Mouse (Mus musculus) hindbrain, embryonic 15.5 days (tissue): ENCODE measurements around the gene Fkbp3. TPM values are rescaled to one million over a fixed set of nuclear protein-coding genes. Genes with fewer than 3 reads are reported as not detected.

Experiments
- ATAC-seq: fragments of 200-750 bp; cut with Nextera tagmentation; 2 replicates; pipeline ENCODE4 v1.8.0; 2017; ENCODE audit warnings: low read depth, moderate number of reproducible peaks, moderate TSS enrichment; ENCODE audit not compliant: low FRiP score
- H3K27ac ChIP-seq: fragments of 300-500 bp; sonication (generic); replicated peaks from 2 replicates; pipeline ENCODE4 v1.5.1; 2015; ENCODE audit warnings: mild to moderate bottlenecking, inconsistent platforms
- H3K27me3 ChIP-seq: fragments of 300-500 bp; sonication (generic); 2 replicates; pipeline ENCODE4 v1.6.1; 2015; ENCODE audit warnings: control low read depth, inconsistent platforms
- H3K36me3 ChIP-seq: fragments of 300-500 bp; sonication (generic); 2 replicates; pipeline ENCODE4 v1.6.1; 2015; ENCODE audit warnings: control low read depth, inconsistent platforms
- H3K4me1 ChIP-seq: fragments of 300-500 bp; sonication (generic); replicated peaks from 2 replicates; pipeline ENCODE4 v1.6.1; 2015; ENCODE audit warnings: control low read depth, inconsistent platforms
- H3K4me2 ChIP-seq: fragments of 300-500 bp; sonication (generic); 2 replicates; pipeline ENCODE4 v1.6.1; 2015; ENCODE audit warnings: moderate library complexity, mild to moderate bottlenecking, inconsistent platforms
- H3K4me3 ChIP-seq: fragments of 300-500 bp; sonication (generic); 2 replicates; pipeline ENCODE4 v1.5.1; 2015; ENCODE audit warnings: mild to moderate bottlenecking, inconsistent platforms
- H3K9ac ChIP-seq: fragments of 300-500 bp; sonication (generic); 2 replicates; pipeline ENCODE4 v1.6.1; 2015; ENCODE audit warnings: inconsistent platforms
- H3K9me3 ChIP-seq: fragments of 300-500 bp; sonication (generic); 2 replicates; pipeline ENCODE4 v1.6.1; 2016; ENCODE audit warnings: control low read depth, inconsistent platforms
- WGBS: fragments of 180-500 bp; shearing (Covaris S2); methylation state at CpG from one replicate; pipeline ENCODE4 v1.1.7; 2015; 5-methylcytosine and 5-hydroxymethylcytosine counted together
- polyA plus RNA-seq: library from polyadenylated mRNA; unstranded; fragments of >200 nt; fragmentation: Nextera tagmentation; extraction: Ambion mirVana; gene quantifications from 2 replicates; pipeline ENCODE4 v1.2.1, GENCODE M21; 2015

Gene Fkbp3
- polyA plus RNA-seq, 1 experiment from 2014 or later, result 397 TPM

DNA sequence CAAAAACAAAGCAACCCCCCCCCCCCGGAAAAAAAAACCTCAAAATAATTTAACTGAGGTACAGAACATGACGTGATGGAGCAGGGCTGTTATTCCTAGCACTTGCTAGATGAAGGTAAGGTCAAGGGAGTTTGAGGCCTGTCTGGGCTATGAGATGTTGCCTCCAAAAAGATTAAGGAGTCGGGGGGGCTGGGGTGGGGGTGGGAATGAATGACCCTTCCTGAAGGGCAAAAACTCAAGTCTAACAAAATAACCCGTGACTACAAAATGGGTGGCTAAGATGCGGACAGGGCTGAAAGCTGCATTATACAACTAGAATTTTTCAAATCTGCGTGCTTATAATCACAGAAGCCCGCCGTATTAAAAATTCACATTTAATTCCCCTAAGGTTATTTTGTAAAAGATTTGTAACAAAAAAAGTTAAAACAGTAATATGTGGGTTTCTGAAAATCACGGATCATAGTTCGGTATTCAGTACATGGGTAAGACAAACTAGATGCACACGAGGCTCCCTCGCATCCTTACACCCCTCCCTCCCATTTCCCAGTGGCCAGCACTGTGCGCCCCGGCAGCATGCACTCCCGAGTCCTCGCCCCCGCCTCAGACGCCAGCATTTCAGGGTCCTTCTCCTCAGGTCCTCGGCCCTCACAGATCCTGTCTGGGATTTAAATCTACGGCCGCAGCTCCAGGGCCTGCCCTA lies 746 bp downstream of the Fkbp3 start:
- peak overlapping the region; percentile 98 for H3K27ac ChIP-seq
- peak; percentile 55 for ATAC-seq
- peak overlapping the region; percentile 92 for H3K4me3 ChIP-seq
- no peaks in the 10 kb centered on the region for H3K27me3 ChIP-seq
- H3K36me3 ChIP-seq, result peaks cover 11% of the 10 kb centered on the region
- peak overlapping the region; percentile 90 for H3K9ac ChIP-seq
- H3K4me1 ChIP-seq, result peaks cover 34% of the 10 kb centered on the region
- peak overlapping the region; percentile 88 for H3K4me2 ChIP-seq
- 4% methylated on average over 21 of the region's 21 CpGs for WGBS
- H3K9me3 ChIP-seq, result no peaks in the 10 kb centered on the region

DNA sequence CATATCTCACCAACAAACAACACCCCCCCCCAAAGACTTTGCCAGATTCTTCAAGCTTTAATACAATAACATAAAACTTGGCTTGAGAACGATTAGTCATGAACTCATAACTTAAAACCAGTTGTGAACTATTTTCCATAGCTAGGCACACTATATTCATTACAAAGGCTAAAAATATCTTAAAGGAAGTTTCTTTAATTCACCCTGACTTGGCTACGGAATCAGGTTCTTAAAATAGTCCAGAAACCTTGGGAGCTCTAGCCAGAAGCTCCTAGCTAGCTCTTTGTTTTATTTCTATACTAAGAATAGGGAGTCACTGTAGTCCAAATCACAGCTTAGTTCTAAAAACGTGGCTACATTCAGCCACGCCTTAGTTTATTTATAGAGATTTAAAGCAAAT lies 5.4 kb downstream of the Fkbp3 start:
- WGBS, result 89% methylated on average over 4 of the region's 4 CpGs
- no peaks in the 10 kb centered on the region for H3K27me3 ChIP-seq
- H3K27ac ChIP-seq, result no peak overlapping the region
- peaks cover 6% of the 10 kb centered on the region for H3K4me1 ChIP-seq
- ATAC-seq, result no peak
- H3K9ac ChIP-seq, result no peak overlapping the region
- peaks cover 36% of the 10 kb centered on the region for H3K36me3 ChIP-seq
- no peaks in the 10 kb centered on the region for H3K9me3 ChIP-seq
- H3K4me2 ChIP-seq, result no peak overlapping the region
- no peak overlapping the region for H3K4me3 ChIP-seq

DNA sequence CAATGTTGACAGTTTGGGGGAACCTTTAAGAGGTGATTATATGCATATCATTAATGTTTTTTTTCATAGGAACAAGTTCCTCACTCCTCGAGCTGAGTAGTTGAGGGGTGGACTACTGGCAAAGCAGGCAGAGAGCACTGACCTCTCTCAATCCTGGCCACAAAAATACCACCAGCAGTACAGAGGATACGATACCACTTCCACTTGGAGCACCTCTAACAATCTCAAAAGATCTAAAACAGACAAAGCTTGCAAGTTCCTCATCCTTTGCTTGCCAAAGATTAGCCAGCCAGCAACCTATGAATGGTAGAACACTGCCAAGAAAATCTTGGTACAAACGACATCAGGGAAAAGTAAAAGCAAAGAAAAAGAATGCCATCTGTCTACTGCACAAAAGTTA lies 7.6 kb downstream of the Fkbp3 start:
- H3K4me3 ChIP-seq, result no peak overlapping the region
- no peak overlapping the region for H3K27ac ChIP-seq
- no peaks in the 10 kb centered on the region for H3K27me3 ChIP-seq
- 73% methylated on average over 3 of the region's 3 CpGs for WGBS
- H3K9ac ChIP-seq, result no peak overlapping the region
- no peaks in the 10 kb centered on the region for H3K4me1 ChIP-seq
- H3K4me2 ChIP-seq, result no peak overlapping the region
- peaks cover 49% of the 10 kb centered on the region for H3K36me3 ChIP-seq
- no peak for ATAC-seq
- no peaks in the 10 kb centered on the region for H3K9me3 ChIP-seq

DNA sequence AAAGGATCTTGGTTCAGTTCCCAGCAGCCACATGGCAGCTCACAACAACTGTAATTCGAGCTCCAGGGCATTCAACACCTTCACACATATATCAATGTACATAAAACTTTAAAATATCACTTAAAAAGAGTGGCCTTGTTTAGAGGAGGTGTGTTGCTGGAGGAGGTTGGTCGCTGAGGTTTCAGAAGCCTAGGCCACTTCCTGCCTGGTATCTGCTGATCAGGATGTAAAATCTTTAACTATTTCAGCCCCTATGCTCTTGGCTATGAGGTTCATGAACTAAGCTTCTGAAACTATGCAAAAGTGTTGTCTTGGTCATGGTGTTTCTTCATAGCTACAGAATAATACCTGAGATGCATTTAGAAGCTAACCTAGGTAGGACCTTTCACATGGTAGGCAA lies 8.6 kb downstream of the Fkbp3 start:
- Histone ChIP-seq H3K9me3 (no peaks in the 10 kb centered on the region), H3K27me3 (no peaks in the 10 kb centered on the region), H3K36me3 (peaks cover 57% of the 10 kb centered on the region), H3K4me1 (no peaks in the 10 kb centered on the region), H3K4me3 (no peak overlapping the region), H3K27ac (no peak overlapping the region), H3K4me2 (no peak overlapping the region), H3K9ac (no peak overlapping the region)
- 83% methylated on average over 2 of the region's 2 CpGs for WGBS
- no peak for ATAC-seq

DNA sequence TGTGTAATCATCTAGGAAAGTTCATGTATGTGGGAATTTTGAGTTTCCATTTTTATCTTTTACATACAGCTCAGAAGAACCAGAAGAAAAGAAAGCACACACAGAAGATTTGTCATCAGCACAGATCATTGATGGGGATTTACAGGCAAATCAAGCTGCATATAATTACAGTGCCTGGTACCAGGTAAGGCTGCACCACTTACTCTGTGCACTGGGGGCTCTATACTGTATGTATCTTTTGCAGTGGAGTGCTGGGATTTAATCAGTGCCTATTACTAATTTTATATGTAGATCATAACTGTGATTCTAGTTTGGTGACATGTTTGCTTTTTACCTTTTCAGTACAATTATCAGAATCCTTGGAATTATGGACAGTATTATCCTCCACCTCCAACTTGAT lies 12.7 kb downstream of the Fkbp3 start:
- no peak for ATAC-seq
- H3K9ac ChIP-seq, result no peak overlapping the region
- no peak overlapping the region for H3K4me2 ChIP-seq
- no peaks in the 10 kb centered on the region for H3K27me3 ChIP-seq
- no peak overlapping the region for H3K4me3 ChIP-seq
- H3K27ac ChIP-seq, result no peak overlapping the region
- H3K9me3 ChIP-seq, result no peaks in the 10 kb centered on the region
- H3K4me1 ChIP-seq, result no peaks in the 10 kb centered on the region
- H3K36me3 ChIP-seq, result peaks cover 64% of the 10 kb centered on the region

DNA sequence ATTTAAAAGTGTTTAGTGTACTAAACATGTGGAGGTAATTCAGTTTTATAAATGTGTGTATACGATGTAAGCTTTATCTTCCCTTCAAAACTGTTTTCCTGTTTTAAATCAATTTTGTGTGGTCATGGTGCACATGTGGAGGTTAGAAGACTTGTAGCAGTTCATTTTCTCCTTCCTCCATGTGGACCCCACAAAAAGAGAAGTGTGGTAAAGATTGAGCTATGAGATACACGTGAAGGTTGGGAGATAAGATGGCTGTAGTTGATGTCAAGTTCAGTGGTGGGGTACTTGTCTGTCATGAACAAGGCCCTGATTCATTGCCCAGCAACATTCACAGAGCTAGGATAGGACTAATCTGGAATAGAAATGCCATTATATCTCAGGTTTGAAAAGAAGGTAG lies 15.6 kb downstream of the Fkbp3 start:
- Histone ChIP-seq H3K9ac (no peak overlapping the region), H3K4me1 (no peaks in the 10 kb centered on the region), H3K4me3 (no peak overlapping the region), H3K27me3 (no peaks in the 10 kb centered on the region), H3K27ac (no peak overlapping the region), H3K36me3 (peaks cover 59% of the 10 kb centered on the region), H3K4me2 (no peak overlapping the region), H3K9me3 (no peaks in the 10 kb centered on the region)
- WGBS, result 91% methylated on average over 2 of the region's 2 CpGs
- no peak for ATAC-seq

DNA sequence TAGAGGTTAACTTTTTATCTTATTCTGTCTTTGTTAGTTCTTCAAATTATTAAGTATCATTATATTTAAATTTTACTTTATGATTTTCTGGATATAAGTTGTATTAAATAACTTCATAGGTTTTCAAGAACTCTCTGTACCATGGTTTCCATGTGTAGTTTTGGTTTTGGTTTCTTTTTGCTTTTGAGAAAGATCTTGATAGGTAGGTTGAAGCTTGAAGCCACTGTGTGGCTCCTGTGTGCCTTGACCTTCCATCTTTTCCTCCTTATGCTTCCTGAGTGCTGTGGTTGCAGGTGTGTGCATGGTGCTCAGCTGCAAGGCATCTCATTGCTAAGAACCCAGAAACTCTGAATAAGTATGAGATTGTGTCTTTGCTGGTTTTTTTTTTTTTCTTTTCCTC lies 25.0 kb downstream of the Fkbp3 start:
- Histone ChIP-seq H3K9ac (no peak overlapping the region), H3K4me1 (no peaks in the 10 kb centered on the region), H3K4me2 (no peak overlapping the region), H3K27ac (no peak overlapping the region), H3K36me3 (peaks cover 27% of the 10 kb centered on the region), H3K27me3 (no peaks in the 10 kb centered on the region), H3K4me3 (no peak overlapping the region), H3K9me3 (no peaks in the 10 kb centered on the region)
- no peak for ATAC-seq

DNA sequence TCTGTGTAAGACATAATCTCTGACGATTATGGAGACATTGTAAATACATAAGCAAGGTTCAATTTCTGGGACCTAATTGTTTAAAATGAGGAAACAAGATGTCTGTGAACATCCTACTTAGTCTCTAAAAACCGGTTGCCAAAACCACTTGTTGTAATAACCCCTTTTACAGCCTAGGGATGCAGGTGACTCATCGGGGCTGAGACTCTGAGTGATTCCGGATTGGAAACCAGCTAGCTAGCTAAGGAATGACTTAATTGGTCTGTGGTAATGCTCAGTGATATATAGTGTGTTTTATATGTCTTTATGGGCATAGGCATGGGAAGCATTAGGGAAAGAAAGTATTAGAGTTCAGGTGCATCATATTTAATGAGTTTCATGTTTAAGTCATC lies 36.3 kb downstream of the Fkbp3 start:
- no peak for ATAC-seq
- 54% methylated on average over 4 of the region's 4 CpGs for WGBS
- Histone ChIP-seq H3K4me1 (peaks cover 25% of the 10 kb centered on the region), H3K27me3 (no peaks in the 10 kb centered on the region), H3K4me2 (peak overlapping the region; percentile 67), H3K4me3 (peak overlapping the region; percentile 95), H3K9ac (peak overlapping the region; percentile 88), H3K27ac (no peak overlapping the region), H3K9me3 (no peaks in the 10 kb centered on the region), H3K36me3 (peaks cover 3% of the 10 kb centered on the region; the same call in 1 of the 2 replicates)

DNA sequence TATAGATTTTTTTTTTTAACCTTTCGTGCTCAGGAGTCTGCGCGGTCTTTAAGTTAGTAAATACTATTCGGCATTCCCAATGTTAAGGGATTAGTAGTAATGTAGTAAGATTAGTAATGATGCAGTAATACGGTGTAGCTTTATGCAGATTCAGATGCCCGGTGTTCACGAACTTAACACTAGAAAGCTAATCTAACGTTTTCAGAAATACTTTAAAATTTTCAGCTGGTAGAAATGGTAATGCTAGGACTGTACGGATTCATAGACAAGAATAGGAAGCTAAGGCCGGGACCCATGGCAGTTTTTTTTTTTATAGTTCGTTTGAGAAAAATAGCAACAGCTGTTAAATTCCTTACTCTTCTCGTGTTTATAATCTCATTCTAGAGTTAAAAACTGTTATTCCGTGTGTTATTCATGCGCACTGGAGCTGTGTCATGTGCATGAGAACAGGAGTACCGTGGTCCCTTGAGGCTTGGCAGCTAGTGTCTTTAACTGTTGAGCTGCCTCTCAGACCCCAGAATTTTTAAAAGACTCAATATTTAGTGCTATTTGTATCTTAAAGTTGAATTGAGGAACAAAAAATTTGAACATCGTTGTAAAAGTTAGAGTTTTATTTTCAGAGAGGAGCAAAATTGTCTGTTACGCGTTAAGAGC lies 36.8 kb downstream of the Fkbp3 start:
- peak overlapping the region; percentile 95 for H3K4me3 ChIP-seq
- no peaks in the 10 kb centered on the region for H3K27me3 ChIP-seq

DNA sequence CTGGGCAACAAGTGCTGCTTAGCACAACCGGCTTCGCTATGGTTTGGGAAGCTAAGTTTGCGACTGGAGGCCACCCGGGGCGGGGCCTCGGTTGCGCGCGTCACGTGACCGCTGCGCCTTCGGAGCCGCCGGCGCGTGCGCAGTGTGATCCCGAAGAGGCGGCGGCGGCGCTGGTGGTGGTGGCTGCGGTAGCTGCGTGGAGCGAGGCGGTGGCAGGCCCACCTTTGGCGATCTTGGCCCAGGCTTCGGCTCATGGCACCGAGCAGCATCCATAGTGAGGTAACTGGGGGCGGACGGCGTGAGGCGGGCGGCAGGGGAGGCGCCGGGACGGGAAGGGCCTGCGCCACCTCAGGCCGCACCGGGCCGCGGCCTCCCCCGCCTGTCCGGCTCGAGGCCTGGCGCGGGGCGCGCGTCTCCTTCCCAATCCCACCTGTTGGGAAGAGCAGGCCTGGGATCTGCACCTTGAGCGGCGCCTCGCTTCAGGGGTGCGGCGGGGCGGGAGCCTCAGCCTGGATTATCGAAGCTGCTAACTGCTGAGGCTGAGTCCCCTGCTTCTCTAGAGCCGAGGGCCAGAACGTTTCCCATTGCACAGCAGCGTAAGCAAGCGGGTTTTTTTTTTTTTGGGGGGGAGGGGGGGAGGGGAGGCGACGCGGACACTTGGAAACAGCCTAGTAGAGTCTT lies 37.5 kb downstream of the Fkbp3 start, which contains the start of gene Prpf39:
Gene Prpf39 (plus strand): TSS at position 144 of the 681 bp plus-strand sequence.
- WGBS, result under 1% methylated on average over 65 of the region's 65 CpGs
- peak within 1 kb of the TSS; percentile 95 for H3K4me3 ChIP-seq
- no peaks in the 10 kb centered on the region for H3K36me3 ChIP-seq
- H3K4me2 ChIP-seq, result peak within 1 kb of the TSS; percentile 67
- peak; percentile 95 for ATAC-seq
- H3K9ac ChIP-seq, result peak within 1 kb of the TSS; percentile 88
- no peaks in the 10 kb centered on the region for H3K9me3 ChIP-seq
- H3K27ac ChIP-seq, result peak within 1 kb of the TSS; percentile 88
- peaks cover 25% of the 10 kb centered on the region for H3K4me1 ChIP-seq
- H3K27me3 ChIP-seq, result no peaks in the 10 kb centered on the region

More for the DNA sequence above, 36.8 kb downstream of the Fkbp3 start:
- H3K4me1 ChIP-seq, result peaks cover 25% of the 10 kb centered on the region
- 17% methylated on average over 18 of the region's 18 CpGs for WGBS
- no peaks in the 10 kb centered on the region for H3K9me3 ChIP-seq
- H3K4me2 ChIP-seq, result peak overlapping the region; percentile 67
- peak overlapping the region; percentile 88 for H3K9ac ChIP-seq
- H3K36me3 ChIP-seq, result no peaks in the 10 kb centered on the region
- no peak overlapping the region for H3K27ac ChIP-seq
- ATAC-seq, result peak; percentile 13

DNA sequence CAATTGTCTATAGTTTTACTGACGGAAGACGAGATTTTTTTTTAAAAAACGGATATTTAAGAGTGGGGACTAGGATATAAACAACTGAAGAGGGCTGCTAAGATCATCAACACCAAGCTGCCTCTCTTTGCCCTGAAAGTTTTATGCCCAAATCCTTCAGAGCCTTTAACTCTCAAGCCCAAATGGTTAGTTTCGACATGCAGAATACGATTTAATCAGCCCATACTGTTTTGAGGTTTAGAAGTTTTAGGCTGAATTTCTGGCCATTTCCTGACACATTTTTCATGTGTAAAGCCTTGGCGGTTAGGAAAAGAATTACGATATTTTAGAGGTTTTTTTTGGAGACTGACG lies 38.0 kb downstream of the Fkbp3 start:
- Histone ChIP-seq H3K27ac (no peak overlapping the region), H3K9ac (no peak overlapping the region), H3K27me3 (no peaks in the 10 kb centered on the region), H3K9me3 (no peaks in the 10 kb centered on the region), H3K4me1 (peaks cover 25% of the 10 kb centered on the region), H3K36me3 (no peaks in the 10 kb centered on the region), H3K4me2 (peak overlapping the region; percentile 67), H3K4me3 (peak overlapping the region; percentile 95)
- ATAC-seq, result peak; percentile 28; the same call in 1 of the 2 replicates
- 49% methylated on average over 8 of the region's 8 CpGs for WGBS

DNA sequence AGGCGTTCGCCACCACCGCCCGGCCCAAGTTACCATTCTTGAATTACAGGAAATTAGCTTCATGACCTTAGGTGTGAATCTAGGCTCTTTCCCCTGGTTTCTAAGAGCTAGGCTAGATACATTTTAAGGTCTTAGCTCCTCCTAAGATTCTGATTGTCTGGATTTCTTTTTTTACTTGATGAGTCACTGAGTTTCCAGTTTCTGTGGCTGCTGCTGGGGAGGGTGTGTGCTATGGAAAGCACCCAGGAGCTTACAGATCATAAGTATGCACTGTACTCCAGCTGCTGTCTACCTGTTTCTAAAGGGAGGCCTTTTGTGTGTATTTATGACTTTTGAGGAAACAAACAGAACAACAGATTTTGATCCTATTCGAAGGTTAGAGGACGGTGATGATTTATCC lies 51.0 kb downstream of the Fkbp3 start:
- Histone ChIP-seq H3K27me3 (no peaks in the 10 kb centered on the region), H3K9me3 (no peaks in the 10 kb centered on the region), H3K9ac (no peak overlapping the region), H3K4me1 (no peaks in the 10 kb centered on the region), H3K36me3 (peaks cover 23% of the 10 kb centered on the region), H3K27ac (no peak overlapping the region), H3K4me3 (no peak overlapping the region), H3K4me2 (no peak overlapping the region)
- ATAC-seq, result no peak
- 97% methylated on average over 6 of the region's 6 CpGs for WGBS
